Mouse (Mus musculus) ES-CJ7 (cell line): ENCODE data around the gene Mob1b.

Experiments used
- DNase-seq: peaks from one replicate; pipeline ENCODE4 v3.0.0; 2011; ENCODE audit warnings: low read depth, low spot score

The Mob1b gene

DNA sequence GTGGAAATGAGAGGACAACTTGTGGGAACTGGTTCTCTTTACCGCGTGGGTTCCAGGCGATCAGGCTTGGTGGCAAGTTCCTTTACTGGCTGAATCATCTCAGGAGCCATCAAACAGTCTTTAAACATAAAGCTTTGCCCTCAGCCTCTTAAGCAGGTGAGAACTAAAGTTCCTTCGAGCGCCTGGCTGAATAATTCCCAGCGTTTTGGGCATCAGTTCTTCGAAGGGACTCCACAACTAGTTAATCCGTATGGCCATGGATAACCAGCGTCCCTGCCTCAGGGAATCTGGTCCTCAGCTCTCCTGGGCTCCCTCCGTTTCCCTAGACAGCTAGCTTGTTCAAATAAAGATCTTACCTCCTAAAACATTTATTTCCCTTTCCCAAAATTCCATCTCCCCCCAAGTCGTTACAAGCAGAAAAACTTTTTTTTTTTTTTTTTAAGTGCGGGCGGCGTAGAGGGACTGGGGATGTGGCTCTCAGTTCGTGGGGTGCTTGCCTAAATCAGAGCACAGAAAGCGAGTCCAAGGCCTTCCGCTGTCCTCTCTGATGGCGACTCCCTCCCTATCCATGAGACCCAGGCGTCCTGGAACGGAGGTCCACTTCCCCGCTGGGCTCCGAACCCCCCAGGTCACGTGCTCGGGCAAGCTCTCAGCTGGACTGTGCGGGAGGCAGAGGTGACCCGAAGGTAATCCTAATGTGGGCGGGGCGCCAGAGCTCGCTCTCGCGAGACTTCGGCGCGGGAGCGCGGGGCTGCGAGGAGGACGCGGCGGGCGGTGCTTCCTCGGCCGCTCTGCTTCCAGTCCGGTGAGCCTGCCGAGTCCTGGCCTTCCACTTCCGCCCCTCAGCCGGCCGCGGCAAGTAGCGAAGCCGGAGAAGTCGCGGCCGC lies at the start of gene Mob1b:
Gene Mob1b, plus strand, starts transcription at position 740 of the 887 bp plus-strand sequence.
- DNase-seq = peak; percentile 93

GRCm38 (mm10) chr5:88674703-88675442 lies 45.8 kb upstream of the Mob1b start:
- DNase-seq = no peak

DNA sequence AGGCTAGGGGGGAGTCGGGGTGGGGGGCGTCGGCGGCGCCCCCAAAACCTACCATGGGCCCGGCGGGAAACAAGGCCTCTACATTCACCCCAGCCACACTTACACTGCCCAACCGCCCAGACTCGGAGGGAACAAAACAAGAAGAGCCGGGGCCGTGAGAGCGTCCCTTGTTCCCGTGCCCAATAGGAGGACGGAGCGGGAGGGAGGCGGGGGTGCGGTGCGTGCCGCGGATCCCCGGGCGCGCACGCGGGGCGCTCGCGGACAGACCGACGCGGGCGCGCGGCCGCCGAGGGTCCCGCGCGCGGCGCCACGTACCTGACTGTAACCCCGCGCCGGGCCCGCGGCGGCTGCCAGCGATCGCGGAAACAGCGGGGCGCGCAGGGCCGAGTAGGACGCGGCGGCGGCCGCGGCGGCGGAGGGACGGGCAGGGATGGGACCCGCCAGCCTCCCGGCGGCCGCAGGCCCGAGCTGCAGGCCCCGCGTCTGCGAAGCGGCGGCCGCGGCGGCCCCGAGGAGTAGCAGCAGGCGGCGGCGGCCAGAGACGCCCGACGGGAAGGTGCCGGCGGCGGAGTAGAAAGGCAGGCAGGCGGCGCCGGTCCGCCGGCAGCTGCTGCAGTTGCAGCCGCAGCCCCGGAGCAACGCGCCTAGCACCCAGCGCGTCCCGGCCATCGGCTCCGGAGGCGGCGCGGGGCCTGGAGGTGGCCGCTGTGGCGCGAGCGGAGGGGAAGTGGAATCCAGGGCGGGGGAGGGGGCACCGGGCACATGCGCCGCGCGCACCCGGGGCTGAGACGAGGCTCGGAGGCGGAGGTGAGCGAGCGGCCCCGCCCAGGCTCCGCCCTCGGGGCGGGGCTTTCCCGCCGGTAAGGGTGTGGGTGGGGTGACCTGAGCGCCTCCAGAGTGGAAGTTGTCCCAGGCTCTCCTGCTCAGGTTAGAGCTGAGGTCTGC lies 44.9 kb upstream of the Mob1b start, which contains the start of gene Grsf1:
Gene Grsf1, minus strand, starts transcription at position 729 of the 945 bp plus-strand sequence.
- peak; percentile 90 for DNase-seq

DNA sequence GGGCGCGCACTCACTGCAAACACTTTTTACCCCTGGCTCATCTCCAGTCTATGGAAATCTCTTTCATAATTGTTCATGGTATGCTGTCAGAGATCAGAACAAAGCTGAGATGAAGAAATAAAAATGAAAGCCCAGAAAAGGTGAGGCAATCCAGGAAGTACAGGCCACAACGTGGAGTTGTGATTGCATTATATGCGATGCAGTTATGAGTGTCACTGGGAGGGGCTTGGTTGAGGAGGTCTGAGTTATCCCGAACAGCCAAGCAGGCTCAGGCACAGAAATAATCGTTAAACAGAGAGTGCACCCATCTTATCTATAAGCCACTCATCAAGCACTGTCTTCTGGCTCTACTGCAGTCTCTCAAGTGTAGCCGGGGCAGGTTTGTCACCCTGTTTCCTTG lies 41.7 kb upstream of the Mob1b start:
- DNase-seq = no peak

- DNase-seq = peak; percentile 95
These were observed 41.3 kb upstream of the Mob1b start for GRCm38 (mm10) chr5:88679341-88679740.

GRCm38 (mm10) chr5:88680567-88680966 lies 40.1 kb upstream of the Mob1b start:
- DNase-seq = peak; percentile 41

DNA sequence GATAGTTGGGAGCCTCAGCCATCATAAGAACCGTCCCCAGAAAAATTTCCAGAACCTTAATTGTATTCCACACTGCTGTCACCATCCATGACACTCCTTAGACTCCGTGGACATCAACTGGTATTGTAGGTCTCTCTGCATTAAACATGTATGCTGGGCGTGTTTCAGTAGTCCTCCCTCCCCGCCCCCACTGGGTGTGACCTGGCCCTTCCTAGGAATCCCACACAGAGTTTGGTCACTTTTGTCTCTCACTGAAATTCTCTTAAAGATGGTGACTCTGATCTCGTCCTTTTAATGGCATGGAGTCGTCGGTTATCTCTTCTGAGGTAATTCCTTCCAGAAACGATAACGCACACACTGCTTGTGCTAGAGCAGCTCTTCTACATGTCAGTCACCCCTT lies 36.9 kb upstream of the Mob1b start:
- DNase-seq = no peak

DNA sequence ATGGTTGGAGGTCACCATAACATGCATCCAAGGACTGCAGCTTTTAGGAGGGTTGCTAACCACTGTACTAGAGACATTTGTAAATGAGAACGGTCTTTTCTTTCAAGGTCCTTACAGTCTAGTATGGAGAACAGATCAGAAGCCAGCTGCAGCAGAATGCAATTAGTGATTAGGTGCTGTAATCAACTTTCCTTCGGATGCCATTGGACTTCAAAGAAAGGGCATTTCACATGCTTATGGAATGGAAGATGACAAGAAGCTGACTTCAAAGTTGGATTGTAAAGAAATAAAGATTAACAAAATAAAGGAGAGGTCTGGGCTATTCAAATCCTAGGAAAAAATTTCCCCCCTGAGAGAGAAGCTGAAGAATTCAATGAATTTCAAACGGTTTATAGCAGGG lies 36.4 kb upstream of the Mob1b start:
- no peak for DNase-seq

GRCm38 (mm10) chr5:88685306-88685705 lies 35.3 kb upstream of the Mob1b start:
- DNase-seq = peak; percentile 74

- DNase-seq = no peak
These were observed 34.8 kb upstream of the Mob1b start for GRCm38 (mm10) chr5:88685745-88686299.

- DNase-seq = peak; percentile 32
These were observed 32.7 kb upstream of the Mob1b start for GRCm38 (mm10) chr5:88687996-88688406.

- peak; percentile 88 for DNase-seq
These were observed 32.0 kb upstream of the Mob1b start for GRCm38 (mm10) chr5:88688583-88689187.

- DNase-seq = peak; percentile 76
These were observed 31.2 kb upstream of the Mob1b start for GRCm38 (mm10) chr5:88689279-88689938.

GRCm38 (mm10) chr5:88690681-88691505 lies 29.8 kb upstream of the Mob1b start:
- DNase-seq = no peak

DNA sequence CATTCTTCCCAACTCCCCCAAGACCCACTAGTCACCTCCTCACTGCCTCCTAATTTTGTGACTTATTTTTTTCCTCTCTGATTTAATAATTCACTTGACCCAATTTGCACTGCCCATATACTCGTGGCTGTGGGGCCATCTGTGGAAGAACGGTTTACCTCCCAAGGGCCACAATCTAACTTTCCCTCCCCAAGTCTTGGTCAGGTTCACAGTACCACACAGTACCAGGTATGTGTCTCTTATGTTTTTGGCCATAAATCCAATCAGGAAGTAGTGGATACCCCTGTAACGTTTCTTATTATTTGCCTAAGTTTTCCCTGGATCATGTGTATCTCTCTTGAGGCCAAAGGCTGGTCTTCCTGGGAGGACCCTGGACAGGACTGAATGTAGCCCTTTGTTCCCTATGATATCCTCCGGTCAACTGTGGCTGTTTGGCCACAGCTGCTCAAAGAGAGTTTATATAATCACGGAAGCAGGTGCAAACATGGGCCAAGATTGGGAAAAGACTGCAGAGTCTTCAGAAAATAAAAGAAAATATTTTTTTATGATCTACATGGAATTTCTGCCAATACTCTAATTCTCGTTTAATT lies 29.1 kb upstream of the Mob1b start:
- DNase-seq = no peak

GRCm38 (mm10) chr5:88692586-88692985 lies 28.1 kb upstream of the Mob1b start:
- DNase-seq = no peak

DNA sequence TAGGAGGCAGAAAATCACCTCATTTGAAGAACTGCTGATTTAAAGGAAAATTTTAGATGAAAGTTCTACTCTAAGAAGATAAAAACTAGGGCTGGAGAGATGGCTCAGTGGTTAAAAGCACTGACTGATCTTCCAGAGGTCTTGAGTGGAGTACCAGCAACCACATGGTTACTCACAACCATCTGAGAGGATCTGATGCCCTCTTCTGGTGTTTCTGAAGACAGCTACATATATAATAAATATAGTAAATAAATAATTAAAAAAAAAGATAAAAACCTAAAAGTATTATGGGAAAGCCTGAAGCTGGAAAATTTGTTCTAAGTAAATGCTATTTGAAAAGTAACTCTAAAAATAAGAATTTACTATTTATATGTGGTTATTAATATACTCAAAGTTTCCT lies 27.6 kb upstream of the Mob1b start:
- peak; percentile 48 for DNase-seq

DNA sequence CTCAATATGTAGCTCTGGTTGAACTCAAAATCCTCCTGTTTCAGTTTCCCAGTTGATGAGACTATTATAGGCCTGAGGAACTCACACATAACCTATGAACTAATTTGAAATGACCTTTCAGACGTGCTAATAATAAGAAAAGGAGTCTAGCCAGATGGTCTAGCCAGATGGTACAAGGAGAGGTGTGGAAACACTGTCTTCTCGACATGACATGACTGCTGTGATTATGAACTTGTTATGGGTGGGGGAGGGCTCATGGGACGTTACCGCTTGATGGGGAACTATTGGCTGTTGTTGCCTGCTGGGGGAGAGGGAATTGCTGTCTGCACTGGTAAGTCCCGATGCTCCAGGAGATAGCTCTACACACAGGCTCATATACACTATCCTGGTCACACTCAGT lies 23.4 kb upstream of the Mob1b start:
- DNase-seq = no peak
